Mouse (Mus musculus): ENCODE measurements at regions not wholly inside any gene's neighbourhood (a gene's known extent, or its start where the extent isn't known, plus 50 kb on each side); places are given as distances from the start of the nearest gene placed in this dataset.

DNA sequence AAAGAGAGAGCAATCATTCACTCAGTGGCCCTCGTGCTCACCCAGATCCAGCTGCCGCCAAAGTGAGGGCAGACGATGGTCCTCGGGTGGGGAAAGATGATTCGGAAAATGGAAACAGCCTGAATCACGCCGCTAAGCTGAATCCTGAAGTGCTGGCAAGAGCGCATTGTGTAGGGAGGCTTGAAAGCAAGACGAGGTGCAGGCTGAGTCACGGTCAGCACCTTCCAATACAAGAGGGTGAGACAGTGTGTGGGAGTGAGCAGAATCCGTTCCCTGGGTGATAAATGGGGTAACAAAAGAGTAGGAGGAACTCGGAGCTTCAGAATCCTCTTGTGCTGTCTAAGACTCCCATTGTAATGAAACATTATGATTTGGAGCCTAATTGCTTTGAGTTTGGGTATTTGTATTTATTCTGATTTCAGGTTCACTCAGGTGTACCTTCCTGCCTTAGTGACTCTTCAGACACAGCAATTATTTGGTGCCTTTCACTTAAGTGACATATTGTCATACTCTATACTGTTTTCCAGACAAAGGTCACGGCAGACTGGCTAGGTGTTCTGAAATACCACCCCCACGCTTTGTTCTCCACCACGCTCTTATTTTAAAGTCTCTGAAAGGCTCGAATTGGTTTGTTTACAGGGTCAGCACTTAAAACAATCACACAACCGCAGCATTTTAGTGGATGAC, 70.0 kb downstream of the Mbip start:
- DNase-seq (ENCODE audit: low spot score): peak; percentile 44

- no peak for DNase-seq (ENCODE audit: low spot score)
These were observed 80.6 kb downstream of the Mbip start for GRCm38 (mm10) chr12:56265049-56265448.

DNA sequence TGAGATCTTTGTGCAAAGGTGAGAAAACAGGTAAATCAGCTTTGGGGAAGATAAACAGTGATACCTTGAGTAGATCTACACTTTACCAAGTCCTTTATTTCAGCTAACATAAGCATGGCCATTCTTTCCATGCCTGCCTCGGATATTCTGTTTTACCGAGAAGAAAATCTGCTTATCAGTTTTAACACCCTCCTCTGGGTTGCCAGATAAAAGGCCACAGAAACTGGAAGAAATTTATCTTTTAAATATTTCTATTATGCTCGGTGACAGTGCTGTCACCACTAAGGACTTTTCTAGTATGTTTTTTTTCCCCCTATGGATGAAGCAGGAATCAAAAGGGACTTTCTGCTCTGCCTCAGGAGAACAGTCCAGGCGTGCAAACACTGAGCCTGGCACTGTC, 84.2 kb downstream of the Mbip start:
- DNase-seq (ENCODE audit: low spot score): no peak

- no peak for DNase-seq (ENCODE audit: low spot score)
These were observed 87.2 kb downstream of the Mbip start for GRCm38 (mm10) chr12:56258401-56259050.

DNA sequence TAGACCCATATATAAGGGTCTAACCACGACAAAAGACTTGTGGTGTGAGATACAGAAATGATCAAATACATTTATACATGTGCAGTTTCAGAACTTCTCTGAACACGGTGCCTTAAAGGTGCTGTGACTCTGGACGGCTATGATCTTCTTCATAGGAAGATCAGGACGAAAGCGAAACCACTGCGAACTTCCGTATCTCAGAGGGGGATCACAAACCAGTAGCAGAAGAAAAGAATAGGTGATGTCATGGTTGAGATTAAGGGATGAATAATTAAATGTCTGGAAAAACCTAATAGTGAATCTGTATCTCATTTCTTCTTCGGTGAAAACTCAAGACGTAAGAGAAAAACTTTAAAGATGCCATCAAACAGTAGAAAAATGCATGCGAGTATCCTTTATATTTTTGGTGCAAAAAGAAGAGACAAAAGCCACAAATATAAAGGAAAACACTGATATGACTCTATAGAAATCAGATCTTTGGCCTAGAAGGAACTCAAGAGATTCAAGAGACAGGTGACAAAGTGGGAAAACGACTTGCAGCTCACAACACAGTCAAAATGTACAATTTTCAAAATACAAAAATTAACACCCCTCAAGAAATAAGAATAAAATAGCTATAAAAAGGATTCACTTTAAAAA, 89.3 kb downstream of the Mbip start:
- no peak for DNase-seq (ENCODE audit: low spot score)

- no peak for DNase-seq (ENCODE audit: low spot score)
These were observed 92.9 kb downstream of the Mbip start for GRCm38 (mm10) chr12:56252612-56253444.

DNA sequence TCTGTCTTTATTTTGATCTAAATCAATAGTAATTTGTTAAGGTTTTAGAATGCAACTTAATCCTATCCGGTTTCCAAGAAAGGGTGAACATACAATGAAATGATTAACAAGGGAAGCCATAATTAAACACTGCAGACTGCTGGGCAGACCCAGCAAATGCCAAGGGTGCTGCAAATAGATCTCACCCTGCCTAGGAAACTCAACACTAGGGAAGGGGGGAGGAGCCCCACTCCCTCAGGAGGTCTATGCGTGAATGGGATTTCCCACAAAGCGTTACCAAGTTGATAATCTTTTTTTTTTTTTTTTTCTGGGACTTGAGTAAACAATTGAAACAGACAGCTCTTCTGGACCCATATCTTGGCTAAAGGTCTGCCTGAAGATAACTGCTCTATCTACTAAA, 95.4 kb downstream of the Mbip start:
- no peak for DNase-seq (ENCODE audit: low spot score)

GRCm38 (mm10) chr12:56246406-56246805, 99.3 kb downstream of the Mbip start:
- DNase-seq (ENCODE audit: low spot score): no peak

DNA sequence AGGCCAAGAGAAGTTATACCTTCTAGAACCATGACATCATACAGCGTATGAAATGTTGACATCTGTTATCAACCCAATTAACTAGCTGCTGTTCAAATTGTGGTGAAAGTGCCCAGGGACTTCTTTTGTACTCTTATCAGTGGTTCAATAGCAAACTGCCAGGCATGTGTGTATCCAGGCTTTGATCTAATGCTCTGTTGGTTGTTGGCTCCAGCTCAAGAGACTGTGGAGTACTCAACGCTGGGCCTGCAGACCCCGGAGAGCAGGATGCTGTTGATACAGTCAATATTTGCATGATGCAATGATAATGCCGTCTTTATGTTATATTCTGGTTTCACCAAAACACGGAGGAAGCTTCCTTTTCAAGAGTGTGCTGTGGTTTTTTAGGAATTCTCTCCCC, 102.9 kb downstream of the Mbip start:
- DNase-seq (ENCODE audit: low spot score): no peak

DNA sequence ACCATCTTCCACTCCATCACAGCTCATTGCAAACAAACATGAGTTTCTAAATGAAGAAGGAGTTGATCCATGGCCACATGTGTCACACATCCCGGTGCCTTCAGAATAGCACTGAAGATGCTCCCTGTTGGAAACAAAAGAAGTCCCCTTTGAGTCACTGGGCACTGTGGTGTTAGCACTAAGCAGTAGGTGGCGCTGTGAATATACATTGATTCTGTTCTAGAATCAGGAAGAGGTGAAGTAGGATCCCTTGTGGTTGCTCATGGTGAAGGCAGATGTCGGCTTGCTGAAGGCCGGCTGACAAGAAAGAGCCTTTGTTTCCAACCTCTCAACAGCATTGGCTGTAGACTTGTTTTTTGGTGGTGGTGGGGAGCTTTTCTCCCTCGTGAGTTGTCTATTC, 104.0 kb downstream of the Mbip start:
- peak; percentile 73 for DNase-seq (ENCODE audit: low spot score)

GRCm38 (mm10) chr12:56240206-56240605, 105.5 kb downstream of the Mbip start:
- no peak for DNase-seq (ENCODE audit: low spot score)

GRCm38 (mm10) chr12:56234571-56234970, 111.1 kb downstream of the Mbip start:
- DNase-seq (ENCODE audit: low spot score): no peak

DNA sequence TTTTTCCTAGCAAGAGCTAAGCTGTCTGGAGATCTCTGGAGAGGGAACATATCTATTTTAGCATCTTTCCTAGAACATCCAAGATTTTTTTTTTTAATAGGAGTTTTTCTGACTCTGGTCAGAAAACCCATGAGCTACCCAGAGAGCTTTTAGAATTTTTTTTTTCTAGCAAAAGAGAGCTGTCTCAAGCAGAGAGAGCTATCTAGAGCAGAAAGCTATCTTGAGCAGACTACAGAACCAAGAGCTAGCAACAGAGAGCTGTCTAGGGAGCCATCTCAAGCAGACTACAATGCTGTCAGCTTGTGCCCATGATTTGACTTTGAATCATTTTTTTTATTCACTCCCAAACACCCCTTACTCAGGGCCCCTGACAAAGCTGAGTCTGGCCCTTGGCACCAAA, 112.5 kb downstream of the Mbip start:
- DNase-seq (ENCODE audit: low spot score): no peak

DNA sequence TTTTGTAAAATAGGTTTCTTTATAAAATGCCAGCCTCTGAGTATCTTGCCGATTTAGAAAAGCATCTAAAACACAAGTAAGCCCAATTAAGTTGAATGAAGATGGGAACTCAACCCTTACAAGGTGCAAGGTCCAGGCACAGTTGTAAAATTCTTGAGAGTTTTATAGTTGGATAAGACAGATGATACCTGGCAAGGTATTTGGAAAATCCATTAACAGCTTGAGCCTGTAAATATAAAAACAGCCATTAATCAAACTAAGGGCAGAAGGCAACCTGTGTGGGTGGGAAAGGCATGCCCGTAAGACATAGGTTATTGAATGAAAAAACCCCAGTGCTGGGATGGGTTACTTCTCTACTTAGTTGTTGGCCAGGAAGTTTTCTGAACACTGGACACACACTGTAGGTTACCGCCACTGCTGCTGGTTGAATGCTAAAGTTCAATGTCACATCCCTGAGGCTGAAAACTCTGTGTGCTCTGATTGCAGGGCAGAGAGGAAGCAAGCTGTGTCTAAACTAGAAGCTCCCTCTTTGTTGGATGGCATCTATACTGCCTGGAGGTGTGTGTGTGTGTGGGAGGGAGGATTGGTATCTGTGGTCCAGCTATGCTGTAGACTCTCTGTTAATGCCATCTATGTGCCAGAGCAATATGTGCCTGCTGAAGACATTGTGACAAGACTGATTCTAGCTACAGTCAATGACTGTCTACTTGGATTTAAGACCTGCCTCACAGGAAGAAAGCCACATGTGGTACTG, 121.4 kb downstream of the Mbip start:
- no peak for DNase-seq (ENCODE audit: low spot score)

DNA sequence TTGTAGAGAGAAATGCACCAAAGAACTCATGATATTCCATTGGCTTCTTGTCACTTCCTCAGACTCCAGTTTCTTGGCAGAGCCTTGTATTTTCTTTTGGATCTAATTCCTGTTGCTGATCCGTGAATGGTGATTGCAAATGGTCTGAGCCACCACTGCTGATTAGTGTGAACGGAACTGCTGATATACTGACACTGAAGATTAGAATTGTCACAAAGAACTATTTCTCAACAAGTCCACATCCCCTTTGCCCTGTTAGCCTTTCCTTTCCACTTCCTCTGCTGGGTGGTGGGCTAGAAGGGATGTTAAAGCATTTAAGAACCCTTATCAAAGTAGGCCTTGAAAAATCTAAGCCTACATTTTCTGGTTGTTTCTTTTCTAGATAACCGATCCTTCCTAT, 152.2 kb downstream of the Mbip start:
- DNase-seq (ENCODE audit: low spot score): no peak

- no peak for DNase-seq (ENCODE audit: low spot score)
These were observed 156.1 kb downstream of the Mbip start for GRCm38 (mm10) chr12:56189562-56189961.

DNA sequence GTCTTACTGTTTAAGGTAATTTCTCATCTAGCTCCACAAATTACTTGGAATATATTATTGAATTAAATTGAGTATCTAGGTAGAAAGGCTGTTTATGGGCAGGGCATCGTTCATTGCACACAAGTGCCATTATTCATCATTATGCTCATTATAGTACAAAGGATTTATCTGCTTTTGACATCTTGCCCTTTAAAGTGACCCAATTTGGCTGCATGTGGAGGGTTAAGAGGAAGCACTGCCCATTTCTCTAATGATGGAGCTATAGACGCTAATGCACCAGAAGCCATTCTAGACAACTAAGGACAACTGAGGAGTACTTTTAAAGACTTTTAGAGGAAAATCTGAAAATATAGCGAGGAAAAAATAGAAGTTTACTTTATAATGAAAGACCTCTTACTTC, 185.0 kb downstream of the Mbip start:
- no peak for DNase-seq (ENCODE audit: low spot score)

DNA sequence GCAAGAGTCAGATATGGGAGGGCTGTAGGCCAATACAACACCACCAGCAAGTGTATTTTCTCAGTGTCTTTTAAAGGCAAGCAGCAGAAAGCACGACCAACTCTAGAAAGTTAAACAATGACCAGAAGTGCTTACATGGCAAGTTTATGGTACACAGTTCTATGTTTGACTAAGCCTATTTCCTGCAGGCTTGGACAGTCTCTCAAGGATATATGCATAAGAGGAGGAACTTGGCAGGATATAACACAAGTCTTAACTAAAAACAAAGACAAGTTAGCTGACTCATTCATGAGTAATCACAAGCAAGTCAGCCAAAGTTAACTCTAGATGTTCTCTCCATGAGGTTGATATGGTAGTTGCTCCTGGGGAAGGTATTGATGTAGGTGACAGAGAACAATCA, 201.3 kb downstream of the Mbip start:
- peak; percentile 34 for DNase-seq (ENCODE audit: low spot score)

DNA sequence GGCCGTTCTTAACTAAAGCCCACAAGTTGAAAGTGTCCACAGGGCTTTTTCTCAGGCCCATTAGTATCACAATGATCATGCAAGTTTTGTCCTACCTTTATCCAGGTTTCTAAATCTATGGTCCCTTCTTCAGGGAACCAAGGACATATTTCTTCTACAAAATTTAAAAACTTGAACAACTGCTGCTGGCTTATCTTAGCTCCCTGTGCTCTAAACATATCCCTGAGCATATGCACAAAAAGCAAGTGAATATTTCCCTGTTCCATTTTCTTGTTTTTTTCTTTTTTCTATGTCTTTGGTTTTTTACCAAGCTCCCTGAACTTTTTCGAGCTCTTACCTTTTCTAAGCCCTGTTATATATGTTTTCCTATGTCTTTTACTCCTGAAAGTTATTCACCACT, 201.9 kb downstream of the Mbip start:
- no peak for DNase-seq (ENCODE audit: low spot score)

DNA sequence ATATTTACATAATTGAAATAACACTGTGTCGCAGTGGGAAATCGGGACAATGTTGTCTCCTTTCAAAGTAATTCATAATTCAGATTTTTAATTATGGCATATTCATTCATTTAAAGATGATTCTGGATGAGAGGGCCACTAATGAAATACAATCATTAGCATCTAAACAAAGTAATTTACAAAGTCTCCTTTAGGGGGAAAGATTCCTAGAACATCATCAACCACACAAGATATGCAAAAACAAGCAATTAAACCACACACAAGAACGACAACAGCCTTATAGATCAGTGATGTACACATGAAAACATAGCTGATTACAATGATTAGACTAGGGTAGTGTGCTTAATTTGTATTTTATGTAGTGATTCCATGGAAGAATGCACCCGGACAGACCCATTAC, 231.2 kb downstream of the Mbip start:
- no peak for DNase-seq (ENCODE audit: low spot score)

DNA sequence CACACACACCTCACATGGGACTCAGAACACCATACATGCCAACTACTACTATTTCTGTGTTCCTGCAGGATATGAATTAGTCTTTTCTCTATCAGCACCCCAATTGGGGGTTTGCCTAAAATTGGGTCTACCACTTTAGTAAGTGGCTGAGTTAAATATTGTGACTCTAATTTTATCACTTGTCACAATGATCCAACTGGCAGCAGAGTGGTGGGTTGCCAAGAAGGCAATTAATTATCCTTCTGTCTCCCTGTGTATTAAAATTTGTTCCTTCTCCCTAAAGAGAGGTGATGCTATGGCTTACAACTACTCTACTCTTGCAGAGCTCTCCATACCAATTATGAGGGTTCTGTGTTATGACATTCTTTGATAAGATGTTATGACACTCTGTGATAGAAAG, 245.3 kb downstream of the Brms1l start:
- DNase-seq (ENCODE audit: low spot score): no peak

DNA sequence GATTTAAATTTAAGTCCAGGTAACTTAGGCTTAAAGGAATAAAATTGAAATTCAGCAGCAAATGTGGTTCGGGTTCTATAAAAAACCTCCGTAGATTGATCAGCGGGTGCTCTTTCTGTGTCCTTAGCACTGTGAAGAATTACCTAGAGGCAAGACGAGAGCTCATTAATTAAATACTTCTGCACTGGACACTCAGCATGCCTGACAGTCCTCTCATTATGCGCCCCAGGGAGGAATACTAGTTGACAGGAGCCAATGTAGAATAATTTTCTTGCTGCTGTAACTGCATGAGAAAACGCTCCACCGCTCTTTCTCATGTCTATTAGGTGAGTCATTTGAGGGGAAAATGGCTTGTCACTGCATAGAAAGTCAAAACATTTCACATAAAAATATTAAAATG, 228.1 kb downstream of the Brms1l start:
- DNase-seq (ENCODE audit: low spot score): no peak
